Mouse (Mus musculus): Measurements from ENCODE around the gene Syn3. TPM values are rescaled to one million over a fixed set of nuclear protein-coding genes. Genes with fewer than 3 reads are reported as not detected.

Gene Syn3
- polyA plus RNA-seq, 1 experiment from 2014 or later = 44.1 TPM

GRCm38 (mm10) chr10:86406952-86407351 lies 91.7 kb downstream of the Syn3 start:
- Histone ChIP-seq H3K9ac (replicated peaks; ENCODE audit: low read depth, low read length) (no peak overlapping the region), H3K27ac (ENCODE audit: low read depth, low read length) (no peak overlapping the region), H3K27me3 (ENCODE audit: control insufficient read depth, insufficient read depth, low read length) (no peaks in the 10 kb centered on the region), H3K4me3 (ENCODE audit: low read depth, low read length) (no peak overlapping the region), H3K4me1 (ENCODE audit: control insufficient read depth, insufficient read depth, low read length) (no peaks in the 10 kb centered on the region; the same call in 1 of the 2 replicates), H3K4me2 (ENCODE audit: low read depth, low read length) (no peak overlapping the region), H3K9me3 (ENCODE audit: control insufficient read depth, low read length) (no peaks in the 10 kb centered on the region), H3K36me3 (ENCODE audit: control insufficient read depth, insufficient read depth, low read length) (peaks cover 5% of the 10 kb centered on the region; the same call in 1 of the 2 replicates)
- 86% methylated on average over 4 of the region's 4 CpGs for WGBS
- ATAC-seq (ENCODE audit: low read depth) = no peak

- H3K4me3 ChIP-seq (ENCODE audit: low read depth, low read length) = no peak overlapping the region
- no peaks in the 10 kb centered on the region for H3K4me1 ChIP-seq (ENCODE audit: control insufficient read depth, insufficient read depth, low read length)
- ATAC-seq (ENCODE audit: low read depth) = no peak
- H3K36me3 ChIP-seq (ENCODE audit: control insufficient read depth, insufficient read depth, low read length) = no peaks in the 10 kb centered on the region
- H3K27me3 ChIP-seq (ENCODE audit: control insufficient read depth, insufficient read depth, low read length) = no peaks in the 10 kb centered on the region
- WGBS = 73% methylated on average over 2 of the region's 2 CpGs
- H3K9me3 ChIP-seq (ENCODE audit: control insufficient read depth, low read length) = no peaks in the 10 kb centered on the region
- H3K27ac ChIP-seq (ENCODE audit: low read depth, low read length) = no peak overlapping the region
- no peak overlapping the region for H3K4me2 ChIP-seq (ENCODE audit: low read depth, low read length)
- H3K9ac ChIP-seq (replicated peaks; ENCODE audit: low read depth, low read length) = no peak overlapping the region
Measured at GRCm38 (mm10) chr10:86398347-86398720, 100.4 kb downstream of the Syn3 start.

GRCm38 (mm10) chr10:86397577-86398346 lies 100.9 kb downstream of the Syn3 start:
- Histone ChIP-seq H3K4me3 (ENCODE audit: low read depth, low read length) (no peak overlapping the region), H3K36me3 (ENCODE audit: control insufficient read depth, insufficient read depth, low read length) (no peaks in the 10 kb centered on the region), H3K4me2 (ENCODE audit: low read depth, low read length) (no peak overlapping the region), H3K9ac (replicated peaks; ENCODE audit: low read depth, low read length) (no peak overlapping the region), H3K4me1 (ENCODE audit: control insufficient read depth, insufficient read depth, low read length) (no peaks in the 10 kb centered on the region), H3K9me3 (ENCODE audit: control insufficient read depth, low read length) (no peaks in the 10 kb centered on the region), H3K27me3 (ENCODE audit: control insufficient read depth, insufficient read depth, low read length) (no peaks in the 10 kb centered on the region), H3K27ac (ENCODE audit: low read depth, low read length) (no peak overlapping the region)
- 73% methylated on average over 4 of the region's 4 CpGs for WGBS
- ATAC-seq (ENCODE audit: low read depth) = no peak

DNA sequence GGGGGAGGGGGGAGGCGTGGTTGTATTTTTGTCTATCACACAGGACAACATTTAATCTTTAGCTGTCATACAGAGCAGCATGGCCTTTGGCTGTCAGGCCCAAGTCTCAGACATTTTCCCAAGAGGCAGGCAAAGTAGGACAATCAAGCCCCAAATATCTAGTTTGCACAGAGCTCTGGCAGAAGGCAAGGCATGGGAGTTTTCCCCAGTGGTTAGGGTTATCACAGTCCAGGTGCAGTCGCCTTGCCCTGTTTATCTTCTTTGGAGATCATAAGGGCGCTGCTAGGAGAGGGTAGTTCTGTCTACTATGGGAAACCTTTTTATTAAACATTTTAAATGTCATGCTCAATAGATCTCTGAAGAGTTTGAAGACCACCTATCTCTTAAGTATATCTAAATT lies 106.3 kb downstream of the Syn3 start:
- no peak overlapping the region for H3K4me2 ChIP-seq (ENCODE audit: low read depth, low read length)
- H3K4me1 ChIP-seq (ENCODE audit: control insufficient read depth, insufficient read depth, low read length) = no peaks in the 10 kb centered on the region
- no peak overlapping the region for H3K9ac ChIP-seq (replicated peaks; ENCODE audit: low read depth, low read length)
- no peaks in the 10 kb centered on the region for H3K9me3 ChIP-seq (ENCODE audit: control insufficient read depth, low read length)
- no peaks in the 10 kb centered on the region for H3K36me3 ChIP-seq (ENCODE audit: control insufficient read depth, insufficient read depth, low read length)
- no peak overlapping the region for H3K4me3 ChIP-seq (ENCODE audit: low read depth, low read length)
- WGBS = 91% methylated on average over 3 of the region's 3 CpGs
- ATAC-seq (ENCODE audit: low read depth) = no peak
- no peak overlapping the region for H3K27ac ChIP-seq (ENCODE audit: low read depth, low read length)
- H3K27me3 ChIP-seq (ENCODE audit: control insufficient read depth, insufficient read depth, low read length) = no peaks in the 10 kb centered on the region

GRCm38 (mm10) chr10:86389913-86390312 lies 108.8 kb downstream of the Syn3 start:
- ATAC-seq (ENCODE audit: low read depth) = peak; percentile 31; the same call in 1 of the 2 replicates

DNA sequence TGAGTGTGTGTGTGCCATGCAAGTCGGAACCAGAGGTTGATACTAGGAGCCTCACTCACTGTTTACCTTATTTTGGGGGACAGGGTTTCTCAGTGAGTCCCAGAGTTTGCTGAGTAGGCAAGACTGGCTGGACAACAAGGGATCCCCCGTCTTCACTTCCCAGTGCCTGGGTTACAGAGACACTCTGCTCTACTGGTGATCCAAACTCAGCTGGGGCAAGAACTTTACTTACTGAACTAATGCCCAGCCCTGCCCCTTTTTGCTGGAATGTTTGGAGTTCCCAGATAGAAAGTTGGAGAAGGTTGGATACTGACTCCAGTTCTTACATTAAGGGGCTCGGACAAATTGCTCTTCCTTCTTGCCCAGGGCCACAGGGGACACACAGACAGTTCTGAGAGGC lies 109.3 kb downstream of the Syn3 start:
- no peak overlapping the region for H3K4me2 ChIP-seq (ENCODE audit: low read depth, low read length)
- ATAC-seq (ENCODE audit: low read depth) = no peak
- H3K27ac ChIP-seq (ENCODE audit: low read depth, low read length) = no peak overlapping the region
- WGBS = 87% methylated on average over 3 of the region's 3 CpGs
- no peaks in the 10 kb centered on the region for H3K9me3 ChIP-seq (ENCODE audit: control insufficient read depth, low read length)
- no peaks in the 10 kb centered on the region for H3K4me1 ChIP-seq (ENCODE audit: control insufficient read depth, insufficient read depth, low read length)
- H3K4me3 ChIP-seq (ENCODE audit: low read depth, low read length) = no peak overlapping the region
- no peaks in the 10 kb centered on the region for H3K36me3 ChIP-seq (ENCODE audit: control insufficient read depth, insufficient read depth, low read length)
- no peak overlapping the region for H3K9ac ChIP-seq (replicated peaks; ENCODE audit: low read depth, low read length)
- H3K27me3 ChIP-seq (ENCODE audit: control insufficient read depth, insufficient read depth, low read length) = no peaks in the 10 kb centered on the region

More at GRCm38 (mm10) chr10:86389913-86390312, 108.8 kb downstream of the Syn3 start:
- Histone ChIP-seq H3K27me3 (ENCODE audit: control insufficient read depth, insufficient read depth, low read length) (no peaks in the 10 kb centered on the region), H3K4me1 (ENCODE audit: control insufficient read depth, insufficient read depth, low read length) (no peaks in the 10 kb centered on the region), H3K27ac (ENCODE audit: low read depth, low read length) (no peak overlapping the region), H3K36me3 (ENCODE audit: control insufficient read depth, insufficient read depth, low read length) (no peaks in the 10 kb centered on the region), H3K9me3 (ENCODE audit: control insufficient read depth, low read length) (no peaks in the 10 kb centered on the region), H3K4me3 (ENCODE audit: low read depth, low read length) (no peak overlapping the region), H3K9ac (replicated peaks; ENCODE audit: low read depth, low read length) (no peak overlapping the region), H3K4me2 (ENCODE audit: low read depth, low read length) (no peak overlapping the region)
- 33% methylated on average over 2 of the region's 2 CpGs for WGBS

DNA sequence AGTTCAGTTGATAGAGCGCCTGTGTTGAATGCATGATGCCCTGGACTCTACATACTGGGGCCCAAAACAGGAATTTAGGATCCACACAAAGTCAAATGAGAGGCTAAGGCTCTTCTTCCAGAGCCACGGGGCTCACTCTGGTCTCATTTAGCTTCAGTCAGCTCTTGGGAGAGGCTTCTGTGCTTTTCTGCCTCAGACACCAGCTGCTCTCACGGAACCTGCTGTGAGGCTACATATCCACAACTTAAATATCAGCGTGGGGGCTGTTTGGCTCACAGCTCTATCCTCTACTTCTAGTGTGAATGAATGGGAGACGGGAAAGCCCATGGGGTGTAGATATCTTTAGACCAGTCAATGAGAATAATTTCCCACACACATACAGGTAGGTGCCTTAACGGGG lies 109.9 kb downstream of the Syn3 start:
- no peaks in the 10 kb centered on the region for H3K27me3 ChIP-seq (ENCODE audit: control insufficient read depth, insufficient read depth, low read length)
- H3K9me3 ChIP-seq (ENCODE audit: control insufficient read depth, low read length) = no peaks in the 10 kb centered on the region
- no peak overlapping the region for H3K4me2 ChIP-seq (ENCODE audit: low read depth, low read length)
- H3K4me1 ChIP-seq (ENCODE audit: control insufficient read depth, insufficient read depth, low read length) = no peaks in the 10 kb centered on the region
- H3K4me3 ChIP-seq (ENCODE audit: low read depth, low read length) = no peak overlapping the region
- no peak overlapping the region for H3K9ac ChIP-seq (replicated peaks; ENCODE audit: low read depth, low read length)
- no peak overlapping the region for H3K27ac ChIP-seq (ENCODE audit: low read depth, low read length)
- H3K36me3 ChIP-seq (ENCODE audit: control insufficient read depth, insufficient read depth, low read length) = no peaks in the 10 kb centered on the region
- WGBS = 62% methylated on average over 6 of the region's 6 CpGs
- ATAC-seq (ENCODE audit: low read depth) = no peak

DNA sequence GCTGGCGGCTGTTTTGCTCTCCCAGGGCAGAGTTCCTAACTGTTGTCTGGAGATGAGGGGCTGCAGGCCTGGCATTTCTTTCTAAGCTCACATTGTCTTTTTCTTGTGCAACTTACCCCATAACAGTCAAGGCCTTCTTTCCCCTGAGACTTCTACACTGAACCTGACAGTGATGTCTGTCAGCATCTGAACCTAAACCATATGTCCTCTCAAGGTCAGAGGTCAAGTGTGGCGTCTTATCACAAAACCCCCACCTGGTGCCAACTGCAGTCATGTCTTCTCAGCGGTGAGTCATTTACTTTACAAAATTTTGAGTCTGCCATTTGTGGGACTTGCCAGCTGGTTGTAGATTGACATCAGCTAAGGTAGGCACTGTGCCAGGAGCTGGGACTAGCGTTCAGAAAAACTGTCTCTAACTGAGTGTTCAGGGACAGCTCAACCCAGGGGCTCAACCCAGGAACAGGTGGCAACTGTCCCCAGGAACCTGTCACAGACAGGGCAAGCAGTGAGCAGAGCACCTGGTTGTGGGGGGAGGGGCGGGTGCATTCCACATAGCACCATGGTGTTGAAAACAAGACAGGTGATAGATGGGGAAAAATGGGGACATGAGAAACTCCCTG lies 110.8 kb downstream of the Syn3 start:
- Histone ChIP-seq H3K36me3 (ENCODE audit: control insufficient read depth, insufficient read depth, low read length) (no peaks in the 10 kb centered on the region), H3K9ac (replicated peaks; ENCODE audit: low read depth, low read length) (no peak overlapping the region), H3K27ac (ENCODE audit: low read depth, low read length) (no peak overlapping the region), H3K4me3 (ENCODE audit: low read depth, low read length) (no peak overlapping the region), H3K27me3 (ENCODE audit: control insufficient read depth, insufficient read depth, low read length) (no peaks in the 10 kb centered on the region), H3K4me1 (ENCODE audit: control insufficient read depth, insufficient read depth, low read length) (no peaks in the 10 kb centered on the region), H3K9me3 (ENCODE audit: control insufficient read depth, low read length) (no peaks in the 10 kb centered on the region), H3K4me2 (ENCODE audit: low read depth, low read length) (no peak overlapping the region)
- no peak for ATAC-seq (ENCODE audit: low read depth)
- WGBS = 75% methylated on average over 5 of the region's 5 CpGs

GRCm38 (mm10) chr10:86386232-86386631 lies 112.5 kb downstream of the Syn3 start:
- Histone ChIP-seq H3K27ac (ENCODE audit: low read depth, low read length) (no peak overlapping the region), H3K4me1 (ENCODE audit: control insufficient read depth, insufficient read depth, low read length) (no peaks in the 10 kb centered on the region), H3K4me3 (ENCODE audit: low read depth, low read length) (no peak overlapping the region), H3K27me3 (ENCODE audit: control insufficient read depth, insufficient read depth, low read length) (no peaks in the 10 kb centered on the region), H3K36me3 (ENCODE audit: control insufficient read depth, insufficient read depth, low read length) (no peaks in the 10 kb centered on the region), H3K4me2 (ENCODE audit: low read depth, low read length) (no peak overlapping the region), H3K9me3 (ENCODE audit: control insufficient read depth, low read length) (no peaks in the 10 kb centered on the region), H3K9ac (replicated peaks; ENCODE audit: low read depth, low read length) (no peak overlapping the region)
- 83% methylated on average over 4 of the region's 4 CpGs for WGBS
- ATAC-seq (ENCODE audit: low read depth) = no peak
